Mouse (Mus musculus) bone marrow, adult 2 months (tissue): ENCODE data around the gene Fbxl13. TPM values are rescaled to one million over a fixed set of nuclear protein-coding genes. Genes with fewer than 3 reads are reported as not detected.

Source experiments
- H3K27ac ChIP-seq: fragments of 200-500 bp; 2 replicates; pipeline ENCODE4 v1.5.1; 2012; ENCODE audit warnings: low read depth, mild to moderate bottlenecking, control low read depth, inconsistent platforms, low read length; ENCODE audit not compliant: control insufficient read depth, poor library complexity, insufficient read depth
- H3K4me1 ChIP-seq: fragments of 200-500 bp; 2 replicates; pipeline ENCODE4 v1.6.1; 2011; ENCODE audit warnings: low read length; ENCODE audit not compliant: control insufficient read depth, insufficient read depth
- H3K4me3 ChIP-seq: fragments of 200-500 bp; replicated peaks from 2 replicates; pipeline ENCODE3; 2011; ENCODE audit warnings: mild to moderate bottlenecking, low read depth, low read length, control low read depth; ENCODE audit not compliant: control insufficient read depth
- CTCF ChIP-seq: fragments of 200-500 bp; IDR thresholded peaks from 2 replicates; pipeline ENCODE4 v1.5.1; 2011; ENCODE audit warnings: low read length, control low read depth; ENCODE audit not compliant: control insufficient read depth, insufficient read depth
- POLR2A ChIP-seq: fragments of 200-500 bp; IDR thresholded peaks from 2 replicates; pipeline ENCODE4 v1.6.1; 2011; ENCODE audit warnings: low read depth, mild to moderate bottlenecking, control low read depth, low read length, borderline replicate concordance; ENCODE audit not compliant: control insufficient read depth
- WGBS: fragments of 180-500 bp; shearing (Covaris S2); methylation state at CpG from one replicate; pipeline ENCODE4 v1.1.7; 2018; 5-methylcytosine and 5-hydroxymethylcytosine counted together
- polyA plus RNA-seq: library from polyadenylated mRNA; stranded (reverse); fragments of >200 nt; gene quantifications from 2 replicates; pipeline ENCODE4 v1.2.4, GENCODE M21; 2011; ENCODE audit warnings: low replicate concordance; ENCODE audit not compliant: missing spikeins, insufficient read depth, insufficient read length

Fbxl13 gene
- polyA plus RNA-seq, 1 experiment = not detected

DNA sequence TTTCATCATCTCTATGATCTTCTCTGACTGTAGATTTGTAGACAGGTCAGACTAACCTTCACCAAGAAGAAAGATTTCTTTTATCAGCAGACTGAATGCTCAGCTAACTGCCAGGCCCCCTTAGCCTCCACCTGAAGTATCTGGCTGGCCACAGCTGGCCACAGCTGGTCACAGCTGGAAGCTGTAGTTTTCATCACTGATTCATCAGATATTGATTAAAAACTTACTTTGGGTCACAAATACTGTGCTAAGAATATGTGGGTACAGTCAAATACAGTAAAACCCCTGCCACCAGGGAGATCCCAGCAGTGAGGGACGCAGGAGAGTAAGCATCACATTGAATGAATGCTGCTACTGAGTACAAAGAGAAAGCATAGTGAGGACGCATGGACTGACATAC lies 113.3 kb downstream of the Fbxl13 start:
- no peak for TF ChIP-seq POLR2A
- no peak for TF ChIP-seq CTCF
- H3K4me1 ChIP-seq = no peaks in the 10 kb centered on the region
- 74% methylated on average over 2 of the region's 2 CpGs for WGBS
- no peak overlapping the region for H3K4me3 ChIP-seq
- H3K27ac ChIP-seq = no peak overlapping the region

GRCm38 (mm10) chr5:21529110-21529720 lies 116.2 kb downstream of the Fbxl13 start:
- H3K4me3 ChIP-seq = no peak overlapping the region
- WGBS = 68% methylated on average over 8 of the region's 8 CpGs
- H3K4me1 ChIP-seq = no peaks in the 10 kb centered on the region
- no peak overlapping the region for H3K27ac ChIP-seq
- TF ChIP-seq CTCF = no peak
- TF ChIP-seq POLR2A = no peak

- H3K4me3 ChIP-seq = no peak overlapping the region
- no peak overlapping the region for H3K27ac ChIP-seq
- TF ChIP-seq CTCF (no peak), POLR2A (no peak)
- no peaks in the 10 kb centered on the region for H3K4me1 ChIP-seq
- 61% methylated on average over 15 of the region's 15 CpGs for WGBS
These were observed 117.2 kb downstream of the Fbxl13 start for GRCm38 (mm10) chr5:21528068-21528842.

GRCm38 (mm10) chr5:21527488-21527911 lies 117.9 kb downstream of the Fbxl13 start:
- Histone ChIP-seq H3K4me1 (no peaks in the 10 kb centered on the region), H3K27ac (no peak overlapping the region), H3K4me3 (no peak overlapping the region)
- no peak for TF ChIP-seq POLR2A
- no peak for TF ChIP-seq CTCF
- 49% methylated on average over 4 of the region's 4 CpGs for WGBS

- no peak overlapping the region for H3K27ac ChIP-seq
- H3K4me3 ChIP-seq = no peak overlapping the region
- TF ChIP-seq CTCF (no peak), POLR2A (no peak)
- no peaks in the 10 kb centered on the region for H3K4me1 ChIP-seq
- 83% methylated on average over 11 of the region's 11 CpGs for WGBS
These were observed 118.5 kb downstream of the Fbxl13 start for GRCm38 (mm10) chr5:21526835-21527485.

GRCm38 (mm10) chr5:21519166-21519565 lies 126.3 kb downstream of the Fbxl13 start:
- TF ChIP-seq POLR2A (no peak), CTCF (no peak)
- no peak overlapping the region for H3K4me3 ChIP-seq
- 91% methylated on average over 3 of the region's 3 CpGs for WGBS
- H3K27ac ChIP-seq = no peak overlapping the region
- no peaks in the 10 kb centered on the region for H3K4me1 ChIP-seq

GRCm38 (mm10) chr5:21518207-21518606 lies 127.2 kb downstream of the Fbxl13 start:
- Histone ChIP-seq H3K4me1 (no peaks in the 10 kb centered on the region), H3K4me3 (no peak overlapping the region), H3K27ac (no peak overlapping the region)
- 82% methylated on average over 4 of the region's 4 CpGs for WGBS
- TF ChIP-seq POLR2A (no peak), CTCF (no peak)

GRCm38 (mm10) chr5:21517562-21517961 lies 127.9 kb downstream of the Fbxl13 start:
- 83% methylated on average over 2 of the region's 2 CpGs for WGBS

More at GRCm38 (mm10) chr5:21517562-21517961, 127.9 kb downstream of the Fbxl13 start:
- H3K4me3 ChIP-seq = no peak overlapping the region
- H3K4me1 ChIP-seq = no peaks in the 10 kb centered on the region
- TF ChIP-seq POLR2A = no peak
- TF ChIP-seq CTCF = no peak
- H3K27ac ChIP-seq = no peak overlapping the region
